Mouse (Mus musculus) hindbrain, embryonic 14.5 days (tissue): ENCODE data around the gene Gimap1. TPM values are rescaled to one million over a fixed set of nuclear protein-coding genes. Genes with fewer than 3 reads are reported as not detected.

ENCODE experiments used
- ATAC-seq: fragments of 200-750 bp; cut with Nextera tagmentation; 2 replicates; pipeline ENCODE4 v1.8.0; 2017; ENCODE audit warnings: moderate number of reproducible peaks, mild to moderate bottlenecking, moderate TSS enrichment, moderate library complexity; ENCODE audit not compliant: low FRiP score
- DNase-seq: peaks from one replicate; pipeline ENCODE4 v3.0.0-alpha.2; 2015; ENCODE audit warnings: low spot score
- H3K27ac ChIP-seq: fragments of 300-500 bp; sonication (generic); 2 replicates; pipeline ENCODE4 v1.5.1; 2014; ENCODE audit warnings: mild to moderate bottlenecking, moderate library complexity
- H3K27me3 ChIP-seq: fragments of 300-500 bp; sonication (generic); 2 replicates; pipeline ENCODE4 v1.6.1; 2014; ENCODE audit warnings: mild to moderate bottlenecking, low read length, mixed read lengths; ENCODE audit not compliant: control insufficient read depth, insufficient read depth
- H3K36me3 ChIP-seq: fragments of 300-500 bp; sonication (generic); replicated peaks from 2 replicates; pipeline ENCODE4 v1.6.1; 2014; ENCODE audit not compliant: control insufficient read depth, insufficient read depth
- H3K4me1 ChIP-seq: fragments of 300-500 bp; sonication (generic); replicated peaks from 2 replicates; pipeline ENCODE4 v1.6.1; 2014; ENCODE audit warnings: antibody characterized with exemption, low read length, mixed read lengths; ENCODE audit not compliant: control insufficient read depth, insufficient read depth
- H3K4me2 ChIP-seq: fragments of 300-500 bp; sonication (generic); replicated peaks from 2 replicates; pipeline ENCODE4 v1.6.1; 2014; ENCODE audit warnings: mild to moderate bottlenecking, moderate library complexity
- H3K4me3 ChIP-seq: fragments of 300-500 bp; sonication (generic); replicated peaks from 2 replicates; pipeline ENCODE4 v1.5.1; 2014; ENCODE audit warnings: mild to moderate bottlenecking, low read length
- H3K9ac ChIP-seq: fragments of 300-500 bp; sonication (generic); 2 replicates; pipeline ENCODE4 v1.6.1; 2014
- H3K9me3 ChIP-seq: fragments of 300-500 bp; sonication (generic); 2 replicates; pipeline ENCODE4 v1.6.1; 2016; ENCODE audit warnings: low read length; ENCODE audit not compliant: control insufficient read depth
- WGBS: fragments of 180-500 bp; shearing (Covaris S2); extraction: QIAGEN DNeasy Blood & Tissue Kit; methylation state at CpG from one replicate; pipeline ENCODE4 v1.1.7; 2014; 5-methylcytosine and 5-hydroxymethylcytosine counted together
- polyA plus RNA-seq: library from polyadenylated mRNA; unstranded; fragments of >200 nt; fragmentation: Nextera tagmentation; extraction: Ambion mirVana; gene quantifications from 2 replicates; pipeline ENCODE4 v1.2.1, GENCODE M21; 2014

Gene Gimap1
- 5.1 and 5.7 TPM in 2 replicates for polyA plus RNA-seq

DNA sequence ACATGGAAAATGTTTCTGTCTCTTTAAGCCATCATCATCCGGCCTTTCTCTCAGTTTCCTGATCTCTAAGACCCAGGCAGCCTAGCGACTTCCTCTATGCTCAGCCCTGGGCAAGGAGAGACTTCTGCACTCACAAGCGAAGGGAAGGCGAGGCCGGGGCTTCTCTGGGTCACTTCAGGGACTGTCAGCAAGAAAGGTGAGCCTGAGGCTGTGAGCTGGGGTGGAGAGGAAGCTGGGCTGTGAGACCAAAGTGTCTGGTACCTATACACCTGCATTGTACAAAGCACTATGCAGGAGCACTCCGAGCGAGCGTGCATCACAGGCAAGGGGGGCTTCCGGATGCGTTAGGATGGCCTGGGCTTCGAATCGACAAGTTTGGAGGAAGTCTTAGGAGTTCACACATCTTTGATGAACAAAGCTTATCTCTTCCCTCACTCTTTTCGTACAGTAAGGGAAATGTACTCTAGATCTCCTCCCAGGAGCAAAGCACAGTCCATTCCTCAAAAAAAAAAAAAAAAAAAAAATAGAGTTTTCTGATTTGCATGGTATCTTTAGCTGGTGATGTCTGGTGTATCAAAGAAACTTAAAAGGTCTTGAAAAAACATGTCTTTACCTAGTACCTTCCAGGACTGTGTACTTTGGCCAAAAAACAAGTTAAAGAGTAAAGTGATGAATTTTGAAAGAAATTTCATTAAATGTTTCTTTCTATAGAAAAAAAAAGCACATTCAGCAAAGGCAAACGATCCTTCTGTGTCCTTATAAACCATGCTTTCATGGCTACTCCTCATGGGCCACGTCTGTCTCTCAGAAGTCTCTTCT is at the start of gene Gimap1:
TSS of gene Gimap1 (plus strand) at position 94 of the 819 bp plus-strand sequence.
- H3K27ac ChIP-seq: no peak within 1 kb of the TSS
- ATAC-seq: no peak
- no peaks in the 10 kb centered on the region for H3K9me3 ChIP-seq
- peaks cover 8% of the 10 kb centered on the region; the same call in 1 of the 2 replicates for H3K4me1 ChIP-seq
- peaks cover 16% of the 10 kb centered on the region for H3K27me3 ChIP-seq
- H3K4me3 ChIP-seq: no peak within 1 kb of the TSS
- DNase-seq: no peak
- no peak within 1 kb of the TSS for H3K9ac ChIP-seq
- H3K4me2 ChIP-seq: no peak within 1 kb of the TSS
- 85% methylated on average over 15 of the region's 15 CpGs for WGBS
- H3K36me3 ChIP-seq: no peaks in the 10 kb centered on the region

DNA sequence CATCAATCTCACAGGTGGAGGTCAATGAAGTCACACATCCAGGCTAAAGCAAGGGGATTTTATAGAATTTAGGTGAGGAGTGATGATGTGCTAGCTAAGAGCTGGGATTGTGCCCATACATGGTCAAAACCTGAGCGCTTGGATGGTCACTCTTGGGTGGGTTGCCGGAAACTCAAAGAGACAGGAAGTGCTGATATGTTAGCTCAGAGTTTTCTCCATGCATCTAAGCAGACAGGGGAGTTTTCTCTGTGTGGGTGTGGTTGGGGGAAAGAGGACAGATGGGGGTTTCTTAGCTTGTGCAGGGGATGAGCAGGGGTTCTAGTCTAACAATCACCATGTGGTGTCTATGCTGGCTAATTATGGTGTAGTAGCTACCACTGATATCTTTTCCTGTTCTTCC is 49.5 kb upstream of the Gimap1 start:
- DNase-seq (no peak), ATAC-seq (no peak)
- 92% methylated on average over 2 of the region's 2 CpGs for WGBS
- Histone ChIP-seq H3K27me3 (no peaks in the 10 kb centered on the region), H3K4me2 (no peak overlapping the region), H3K36me3 (no peaks in the 10 kb centered on the region), H3K27ac (no peak overlapping the region), H3K4me3 (no peak overlapping the region), H3K4me1 (no peaks in the 10 kb centered on the region), H3K9me3 (no peaks in the 10 kb centered on the region), H3K9ac (no peak overlapping the region)

DNA sequence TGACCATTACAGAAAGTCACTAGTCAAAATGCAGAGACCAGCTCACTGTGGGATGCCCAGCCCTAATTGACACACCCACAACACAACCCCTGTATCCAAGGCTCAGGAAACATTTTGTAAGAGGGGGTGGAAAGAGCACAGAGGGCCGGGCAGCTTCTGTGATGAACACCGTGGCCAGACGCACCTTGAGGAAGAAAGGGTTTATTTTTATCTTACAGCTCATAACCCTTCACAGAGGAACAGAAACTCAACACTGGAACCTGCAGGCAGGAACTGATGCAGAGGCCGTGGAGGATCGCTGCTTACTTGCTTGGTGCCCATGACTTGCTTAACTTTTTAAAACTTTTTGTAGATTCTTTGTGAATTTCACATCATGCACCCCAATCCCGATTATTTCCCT is 45.9 kb upstream of the Gimap1 start:
- ATAC-seq: no peak
- no peak for DNase-seq

DNA sequence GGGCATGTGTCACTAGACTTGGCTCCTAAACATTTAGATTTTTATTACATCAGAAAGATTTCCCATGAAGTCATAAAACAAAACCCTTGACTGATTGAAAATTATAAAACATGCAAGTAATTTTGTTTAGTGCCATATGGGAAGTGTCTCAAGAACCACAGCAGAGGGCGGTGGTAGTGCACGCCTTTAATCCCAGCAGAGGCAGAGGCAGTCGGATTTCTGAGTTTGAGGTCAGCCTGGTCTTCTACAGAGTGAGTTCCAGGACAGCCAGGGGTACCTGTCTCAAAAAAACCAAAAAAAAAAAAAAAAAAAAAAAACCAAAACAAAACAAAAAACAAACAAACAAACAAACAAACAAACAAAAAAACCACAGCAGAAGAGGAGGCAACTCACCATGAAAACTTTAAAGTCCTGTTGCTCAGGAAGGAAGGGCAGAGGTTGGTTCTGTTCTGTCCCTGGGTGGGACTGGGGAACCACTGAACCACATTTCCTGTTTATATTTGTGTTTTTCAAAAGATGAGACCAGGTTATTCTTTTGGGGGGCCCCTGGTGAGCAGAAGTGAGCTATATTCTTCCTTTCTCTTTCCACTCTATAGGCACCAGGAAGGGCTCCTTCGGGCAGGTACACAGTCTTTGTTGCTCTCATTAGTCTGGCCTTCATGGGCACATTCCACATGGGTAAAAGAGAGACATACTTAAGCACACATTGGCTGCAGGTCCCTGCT is 41.9 kb upstream of the Gimap1 start:
- H3K27me3 ChIP-seq: no peaks in the 10 kb centered on the region
- no peak overlapping the region for H3K27ac ChIP-seq
- no peak overlapping the region for H3K4me2 ChIP-seq
- H3K9me3 ChIP-seq: no peaks in the 10 kb centered on the region
- no peaks in the 10 kb centered on the region for H3K36me3 ChIP-seq
- DNase-seq (no peak), ATAC-seq (no peak)
- no peak overlapping the region for H3K9ac ChIP-seq
- H3K4me3 ChIP-seq: no peak overlapping the region
- WGBS: 86% methylated on average over 4 of the region's 4 CpGs
- H3K4me1 ChIP-seq: no peaks in the 10 kb centered on the region

More for the DNA sequence above, 45.9 kb upstream of the Gimap1 start:
- H3K4me2 ChIP-seq: no peak overlapping the region
- H3K27me3 ChIP-seq: no peaks in the 10 kb centered on the region
- H3K4me1 ChIP-seq: no peaks in the 10 kb centered on the region
- H3K9ac ChIP-seq: no peak overlapping the region
- no peaks in the 10 kb centered on the region for H3K36me3 ChIP-seq
- H3K4me3 ChIP-seq: no peak overlapping the region
- no peak overlapping the region for H3K27ac ChIP-seq
- WGBS: 90% methylated on average over 6 of the region's 6 CpGs
- H3K9me3 ChIP-seq: no peaks in the 10 kb centered on the region

DNA sequence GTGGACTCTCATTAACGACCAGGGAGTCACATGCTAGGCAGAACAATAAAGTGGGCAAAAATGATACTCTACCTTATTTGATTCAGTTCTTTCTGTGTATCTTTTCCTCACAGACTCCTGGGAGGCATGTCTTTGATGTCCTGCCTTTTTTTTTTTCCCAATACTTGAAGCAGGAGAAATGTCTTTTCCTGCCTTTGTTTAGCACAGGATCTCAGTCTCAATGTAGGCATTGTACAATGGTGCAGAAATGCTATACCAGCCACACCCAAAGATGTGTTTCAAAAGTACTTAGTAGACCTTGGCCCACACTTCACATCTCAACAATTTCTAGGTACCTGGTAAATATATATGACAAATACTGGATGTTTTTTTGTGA is 41.3 kb upstream of the Gimap1 start:
- Histone ChIP-seq H3K4me2 (no peak overlapping the region), H3K36me3 (no peaks in the 10 kb centered on the region), H3K9me3 (no peaks in the 10 kb centered on the region), H3K9ac (no peak overlapping the region), H3K27me3 (no peaks in the 10 kb centered on the region), H3K27ac (no peak overlapping the region), H3K4me3 (no peak overlapping the region), H3K4me1 (no peaks in the 10 kb centered on the region)
- 57% methylated on average over 1 of the region's 1 CpGs for WGBS
- no peak for ATAC-seq
- no peak for DNase-seq

DNA sequence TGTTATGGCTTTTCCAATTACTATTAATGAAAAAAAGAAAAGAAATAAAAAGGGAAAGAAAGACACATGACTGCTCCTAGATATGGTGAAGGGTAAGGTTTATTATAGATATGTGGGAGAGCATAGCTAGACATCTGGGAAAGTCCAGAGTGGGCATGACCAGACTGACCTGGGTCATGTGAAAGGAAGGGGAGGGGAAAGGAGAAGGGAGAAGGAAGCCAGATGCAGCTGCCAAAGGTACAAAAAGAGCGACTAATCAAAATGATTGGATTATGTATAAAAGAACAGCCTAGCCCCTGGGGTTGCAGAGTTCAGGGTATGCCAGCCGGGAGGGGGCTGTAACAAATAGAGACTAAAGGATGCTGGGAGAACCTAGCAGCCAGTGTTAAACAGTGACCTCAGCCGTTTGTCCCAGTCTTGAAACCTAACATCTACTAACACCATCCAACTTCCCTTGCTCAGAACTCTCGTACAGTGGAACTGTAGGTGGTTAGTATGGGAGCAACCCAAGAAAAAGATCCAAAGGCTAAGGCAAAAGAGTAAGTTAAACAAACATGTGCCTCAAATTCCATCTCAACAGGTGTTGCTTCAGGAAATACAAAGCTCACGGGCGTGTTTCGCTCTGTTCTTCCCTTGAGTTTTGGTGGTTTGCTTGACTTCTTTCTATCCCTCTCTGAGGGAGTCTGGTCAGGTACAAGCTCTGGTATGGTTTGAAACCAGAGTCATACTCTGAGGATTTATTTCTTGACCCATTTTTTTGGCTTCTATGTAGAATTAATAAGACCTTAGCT is 40.6 kb upstream of the Gimap1 start:
- ATAC-seq: no peak
- 80% methylated on average over 7 of the region's 7 CpGs for WGBS
- H3K9me3 ChIP-seq: no peaks in the 10 kb centered on the region

DNA sequence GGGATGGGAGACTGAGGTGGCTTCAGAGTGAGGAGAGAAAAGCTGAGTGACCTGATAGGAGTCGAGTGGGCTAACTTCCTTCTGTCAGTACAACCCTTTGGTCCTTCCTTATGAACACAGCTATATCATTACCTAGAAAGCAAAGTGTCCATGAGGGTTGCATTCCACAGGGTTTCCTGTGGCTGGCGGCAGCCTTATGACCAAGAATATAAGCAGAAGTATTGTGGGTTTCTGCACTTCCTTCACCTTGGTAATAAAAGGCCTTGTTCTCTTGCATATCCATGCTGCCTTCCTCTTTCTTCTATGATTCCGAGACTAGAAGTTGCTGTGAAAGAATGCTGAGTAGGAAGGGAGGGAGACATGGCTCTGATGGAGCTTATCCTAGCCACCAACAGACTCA is 40.0 kb upstream of the Gimap1 start:
- H3K4me3 ChIP-seq: no peak overlapping the region
- no peaks in the 10 kb centered on the region for H3K36me3 ChIP-seq
- DNase-seq (no peak), ATAC-seq (no peak)
- H3K27ac ChIP-seq: no peak overlapping the region
- H3K9me3 ChIP-seq: no peaks in the 10 kb centered on the region
- WGBS: 87% methylated on average over 3 of the region's 3 CpGs
- no peak overlapping the region for H3K4me2 ChIP-seq
- no peaks in the 10 kb centered on the region for H3K27me3 ChIP-seq
- no peak overlapping the region for H3K9ac ChIP-seq
- H3K4me1 ChIP-seq: no peaks in the 10 kb centered on the region

More for the DNA sequence above, 40.6 kb upstream of the Gimap1 start:
- no peaks in the 10 kb centered on the region for H3K36me3 ChIP-seq
- H3K4me3 ChIP-seq: no peak overlapping the region
- no peak for DNase-seq
- H3K4me1 ChIP-seq: no peaks in the 10 kb centered on the region
- H3K9ac ChIP-seq: no peak overlapping the region
- H3K4me2 ChIP-seq: no peak overlapping the region
- H3K27me3 ChIP-seq: no peaks in the 10 kb centered on the region
- H3K27ac ChIP-seq: no peak overlapping the region

DNA sequence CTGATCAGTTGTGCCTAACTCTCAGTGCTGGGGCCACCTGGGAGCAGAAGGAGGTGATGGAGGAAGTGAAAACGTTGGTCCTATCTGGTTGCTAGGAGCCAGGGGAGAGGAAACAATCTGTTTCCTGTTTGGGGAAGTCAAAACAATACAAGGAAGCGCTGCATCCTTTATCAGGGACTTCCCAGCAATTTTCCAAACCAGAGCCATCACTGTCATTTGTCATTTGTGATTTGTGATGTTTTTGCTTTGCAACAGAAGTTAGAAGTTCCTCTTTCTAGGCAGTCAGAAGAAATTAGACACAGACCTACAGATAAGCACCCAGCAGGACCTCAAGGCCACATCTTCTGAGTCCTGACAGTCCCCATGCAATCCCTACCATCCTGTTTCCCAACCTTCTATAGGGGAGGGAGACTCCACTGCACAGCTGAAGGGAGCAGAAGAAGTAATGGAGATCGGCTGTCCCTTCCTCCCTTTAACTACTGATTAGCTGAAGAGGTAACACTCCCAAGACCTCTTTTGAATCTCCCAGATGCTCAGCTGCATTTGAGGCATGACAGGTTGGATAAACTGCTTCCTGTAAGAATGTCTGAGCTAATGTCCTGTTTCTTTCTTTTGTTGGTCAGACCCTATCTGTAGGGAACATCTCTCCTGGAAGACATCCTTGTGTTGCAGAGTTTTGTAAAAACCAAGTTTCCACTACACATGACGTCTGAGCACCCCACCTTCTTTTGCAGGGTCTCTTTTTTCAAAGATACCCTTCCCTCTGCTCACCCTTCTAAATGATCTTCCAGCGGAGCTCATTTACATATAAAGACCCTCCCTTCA is 38.4 kb upstream of the Gimap1 start:
- H3K4me1 ChIP-seq: no peaks in the 10 kb centered on the region
- no peak overlapping the region for H3K4me3 ChIP-seq
- H3K4me2 ChIP-seq: no peak overlapping the region
- no peak overlapping the region for H3K9ac ChIP-seq
- no peak for DNase-seq
- WGBS: 63% methylated on average over 5 of the region's 5 CpGs
- no peaks in the 10 kb centered on the region for H3K9me3 ChIP-seq
- ATAC-seq: no peak
- H3K36me3 ChIP-seq: no peaks in the 10 kb centered on the region
- H3K27me3 ChIP-seq: no peaks in the 10 kb centered on the region
- no peak overlapping the region for H3K27ac ChIP-seq
